Mouse (Mus musculus) adrenal gland, postnatal 14 days (tissue): ENCODE measurements around the gene Map3k5. TPM values are rescaled to one million over a fixed set of nuclear protein-coding genes. Genes with fewer than 3 reads are reported as not detected.

Experiments used
- DNase-seq: peaks from one replicate; pipeline ENCODE4 v3.0.0; 2021; ENCODE audit warnings: mixed read lengths
- total RNA-seq: library from RNA; stranded (reverse); gene quantifications from 2 replicates; pipeline ENCODE4 v1.2.3, GENCODE M21; 2021

Map3k5 gene
- total RNA-seq, 1 experiment from 2014 or later = 23.3 TPM

DNA sequence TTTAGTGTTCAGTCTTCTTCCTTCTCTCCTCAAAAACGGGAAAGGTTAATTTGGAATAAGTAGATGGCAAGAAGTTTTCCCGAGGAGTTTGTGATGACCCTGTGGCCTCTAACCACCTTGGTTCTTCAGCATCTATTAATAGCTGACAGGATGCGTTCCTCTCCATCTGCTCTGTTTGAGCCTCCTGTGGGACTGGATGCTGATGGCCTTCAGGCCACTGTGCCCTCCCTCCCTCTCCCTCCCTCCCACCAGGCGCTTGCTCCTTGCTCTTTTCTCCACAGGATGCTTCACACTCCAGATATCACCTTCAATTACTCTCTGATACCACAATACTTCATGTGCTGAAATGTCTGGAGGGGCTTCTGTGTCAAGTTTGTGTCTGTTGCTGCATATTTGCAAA is 224.5 kb downstream of the Map3k5 start:
- no peak for DNase-seq

DNA sequence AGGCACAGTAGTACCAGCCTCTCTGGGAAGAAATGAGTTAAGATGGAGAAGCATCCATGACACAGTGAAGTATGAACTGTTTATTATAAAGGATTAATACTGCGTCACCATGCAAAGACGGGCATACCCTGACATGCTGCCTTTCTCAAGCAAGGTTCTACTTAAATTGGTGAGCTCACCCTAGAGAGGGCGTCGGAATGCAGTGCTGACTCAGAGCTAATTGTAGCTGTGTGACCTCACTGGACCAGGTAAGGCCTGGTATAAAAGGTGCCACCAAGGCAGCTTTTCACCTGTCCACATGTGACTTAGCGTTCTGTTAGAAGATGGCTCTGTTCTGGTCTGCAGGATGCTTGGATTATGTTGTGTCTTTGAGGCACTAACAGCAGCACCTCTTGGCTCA is 225.0 kb downstream of the Map3k5 start:
- DNase-seq = no peak

DNA sequence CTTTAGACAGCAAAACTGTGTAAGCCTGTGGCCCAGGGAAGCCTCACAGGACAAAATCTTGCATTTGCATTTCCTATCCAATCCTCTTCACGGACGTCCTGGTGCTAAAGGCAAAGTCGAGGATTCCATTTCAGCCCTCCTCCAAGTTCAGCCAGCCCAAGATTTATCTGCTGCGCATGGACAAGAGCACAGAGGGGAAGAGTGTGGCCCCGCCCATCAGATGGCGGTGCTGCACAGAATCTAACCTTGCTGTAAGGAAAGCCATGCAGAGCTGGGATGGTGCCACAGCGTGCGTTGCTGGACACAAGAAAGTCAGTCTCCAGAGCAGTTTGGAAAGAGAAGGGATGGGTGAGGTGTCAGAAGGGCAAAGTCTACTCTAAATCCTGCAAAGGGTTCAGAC is 226.6 kb downstream of the Map3k5 start:
- peak; percentile 54 for DNase-seq

DNA sequence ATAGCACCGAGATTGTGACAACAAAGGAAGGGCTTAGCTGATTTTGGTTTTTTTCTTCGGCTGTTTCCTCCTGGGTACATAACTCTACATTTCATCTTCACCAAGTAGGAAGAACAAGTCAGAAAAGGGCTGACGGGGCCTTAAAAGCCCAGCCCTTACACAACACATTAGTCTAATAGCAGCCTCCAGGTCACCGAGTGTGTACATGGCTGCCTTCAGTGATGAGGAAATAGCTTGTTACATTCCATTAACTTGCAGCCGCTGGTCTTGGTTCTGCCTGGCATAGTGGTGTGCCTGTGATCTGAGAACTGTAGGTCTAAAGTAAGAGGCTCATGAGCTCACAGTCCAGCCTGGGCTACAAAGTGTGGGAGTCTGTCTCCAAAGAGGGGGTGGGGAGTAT is 230.5 kb downstream of the Map3k5 start:
- DNase-seq = no peak

DNA sequence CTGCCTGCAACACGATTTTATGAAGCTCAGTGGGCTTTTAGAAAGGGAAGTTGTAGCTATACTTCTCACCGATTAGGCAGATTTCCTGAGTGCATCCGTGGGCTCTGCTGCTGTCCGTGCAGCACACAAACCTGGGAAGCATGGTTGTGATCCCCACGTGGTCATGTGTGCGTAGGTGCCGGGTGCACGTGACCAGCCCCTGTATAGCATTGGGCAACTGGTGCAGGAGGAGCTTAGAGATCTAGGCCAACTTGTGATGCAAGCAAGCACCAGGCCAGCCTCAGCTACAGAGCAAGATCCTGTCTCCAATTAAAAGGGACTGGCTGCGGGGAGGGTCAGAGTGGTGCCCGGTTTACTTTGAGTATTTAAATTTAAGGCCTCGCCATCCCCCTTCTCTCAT is 232.5 kb downstream of the Map3k5 start:
- no peak for DNase-seq

DNA sequence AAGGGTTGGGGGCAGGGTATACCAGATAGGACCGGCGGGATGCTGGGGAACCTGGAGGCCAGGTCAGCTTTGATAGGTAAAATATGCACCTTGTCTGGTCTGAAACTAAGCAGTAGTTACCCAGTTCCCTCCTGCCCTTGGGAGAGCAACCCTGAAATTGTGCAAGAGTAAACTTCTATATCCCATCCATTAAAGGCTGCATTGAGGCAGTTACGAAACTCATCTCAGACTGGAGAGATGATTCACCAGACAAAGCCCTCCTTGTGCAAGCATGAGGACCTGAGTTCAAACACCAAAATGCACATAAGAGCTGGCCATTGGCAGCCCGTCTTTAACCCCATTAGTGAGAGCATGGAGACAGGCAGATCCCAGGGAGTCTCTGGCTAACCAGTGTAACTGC is 233.2 kb downstream of the Map3k5 start:
- no peak for DNase-seq

DNA sequence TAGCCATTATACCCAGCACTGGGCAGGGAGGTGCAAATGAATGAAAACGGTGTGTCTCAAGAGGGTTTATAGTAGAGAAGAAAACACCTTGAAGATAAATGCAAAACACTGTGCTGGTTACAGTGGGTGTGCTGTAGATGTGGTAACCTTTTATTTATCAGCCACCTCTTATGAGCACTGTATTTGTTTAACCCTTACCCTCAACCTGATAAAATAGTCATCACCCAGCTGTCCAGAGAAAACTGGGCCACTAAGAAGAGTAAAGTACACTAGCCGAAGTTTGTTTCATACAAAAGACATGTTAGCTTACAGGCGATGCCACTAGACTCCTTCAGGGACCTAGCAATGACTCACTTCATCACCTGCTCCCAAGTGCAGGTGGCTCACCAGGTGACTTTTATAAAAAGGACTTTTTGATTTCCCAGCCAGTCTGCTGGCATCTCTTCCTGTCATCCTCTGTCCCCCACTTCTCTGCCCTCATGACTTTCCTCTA is 235.0 kb downstream of the Map3k5 start:
- DNase-seq = no peak

DNA sequence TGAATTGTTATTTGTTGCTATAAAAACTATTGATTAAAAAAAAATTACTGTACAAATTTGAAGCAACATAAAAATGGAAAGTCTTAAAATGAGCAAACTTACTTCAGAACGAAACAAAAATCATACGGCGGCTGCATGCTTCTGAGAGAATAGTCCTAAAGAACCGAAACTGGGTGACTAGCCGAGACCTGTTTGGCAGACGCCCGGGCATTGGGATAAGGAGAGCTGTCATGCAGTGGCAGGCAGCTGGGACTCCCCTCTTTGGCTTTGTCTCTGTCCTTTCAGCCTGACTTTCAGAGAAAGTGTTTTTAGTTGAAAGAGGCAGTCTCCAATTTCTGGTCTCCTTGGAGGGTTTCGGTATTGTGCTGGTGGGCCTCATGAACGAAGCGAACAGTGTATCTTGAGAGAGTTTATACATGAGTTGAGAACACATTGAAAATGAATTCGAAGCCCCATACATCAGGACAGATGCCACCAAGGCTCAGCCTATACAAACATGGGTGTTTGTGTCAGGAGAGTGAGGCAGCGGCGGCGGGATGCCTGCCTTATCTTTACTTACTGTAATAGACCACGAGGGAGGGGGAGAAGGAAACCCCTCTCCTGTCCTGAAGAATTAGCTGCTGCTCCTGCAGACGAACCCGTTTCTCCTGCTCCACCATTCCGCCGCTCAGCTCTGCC is 235.8 kb downstream of the Map3k5 start:
- DNase-seq = no peak

DNA sequence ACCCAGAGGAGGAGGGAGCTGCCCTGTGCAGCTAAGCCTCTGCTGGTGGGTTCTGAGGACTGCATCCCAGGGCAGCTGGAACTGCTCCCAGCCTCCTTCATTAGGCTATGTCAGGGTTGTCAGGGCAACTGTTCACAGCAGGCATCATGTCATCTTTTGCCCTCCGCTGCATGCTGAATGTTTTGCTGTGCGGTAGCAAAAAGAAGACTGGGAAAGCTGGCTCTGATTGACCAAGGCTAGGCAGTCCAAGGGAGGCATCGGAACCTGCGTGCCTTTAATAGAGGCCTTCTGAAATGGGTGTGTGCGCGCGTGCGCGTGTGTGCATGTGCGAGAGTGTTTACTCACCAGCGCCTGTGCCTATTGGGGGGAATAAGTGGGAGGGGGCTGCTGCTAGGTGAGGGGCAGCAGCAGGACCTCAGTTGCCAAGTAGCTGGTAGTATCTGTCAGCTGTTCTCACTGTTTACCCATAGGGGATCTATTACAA is 236.4 kb downstream of the Map3k5 start:
- DNase-seq = peak; percentile 87

DNA sequence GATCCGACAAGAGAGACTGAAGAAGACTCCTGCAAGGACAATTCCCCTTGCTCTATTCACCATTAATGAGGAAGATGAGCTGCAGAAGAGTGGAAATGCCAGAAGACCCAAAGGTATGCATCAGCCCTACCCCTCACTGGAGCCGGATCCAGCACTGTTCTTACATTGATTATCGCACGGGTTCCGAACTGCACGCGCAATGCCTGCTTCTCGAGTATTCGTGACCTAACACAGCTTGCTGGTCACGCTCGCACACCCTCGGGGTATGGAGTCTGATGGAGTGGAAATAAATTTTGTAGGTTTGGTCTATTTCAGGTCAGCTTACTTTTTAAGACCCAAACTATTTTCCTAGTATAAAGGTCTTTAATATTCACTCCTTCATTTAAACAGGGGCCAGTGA is 236.9 kb downstream of the Map3k5 start:
- no peak for DNase-seq

DNA sequence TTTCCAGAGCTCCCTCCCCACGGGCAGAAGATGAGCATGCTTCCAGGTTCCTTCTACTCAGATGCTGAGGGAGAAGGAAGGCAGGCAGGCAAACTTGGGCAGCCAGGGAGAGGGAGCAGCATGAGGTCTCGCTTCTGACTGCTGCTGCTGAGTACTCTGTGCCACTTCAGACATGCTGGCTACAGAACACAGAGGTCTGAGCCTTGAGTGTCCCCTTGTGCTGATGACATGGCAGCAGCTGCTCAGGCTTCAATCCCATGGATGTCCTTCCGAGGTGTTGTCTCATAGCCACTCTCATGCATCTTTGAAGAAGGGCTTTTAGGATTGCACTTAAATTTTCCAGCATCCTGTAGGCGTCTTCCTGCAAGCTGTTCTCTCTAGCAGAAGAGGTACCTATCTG is 237.5 kb downstream of the Map3k5 start:
- no peak for DNase-seq

DNA sequence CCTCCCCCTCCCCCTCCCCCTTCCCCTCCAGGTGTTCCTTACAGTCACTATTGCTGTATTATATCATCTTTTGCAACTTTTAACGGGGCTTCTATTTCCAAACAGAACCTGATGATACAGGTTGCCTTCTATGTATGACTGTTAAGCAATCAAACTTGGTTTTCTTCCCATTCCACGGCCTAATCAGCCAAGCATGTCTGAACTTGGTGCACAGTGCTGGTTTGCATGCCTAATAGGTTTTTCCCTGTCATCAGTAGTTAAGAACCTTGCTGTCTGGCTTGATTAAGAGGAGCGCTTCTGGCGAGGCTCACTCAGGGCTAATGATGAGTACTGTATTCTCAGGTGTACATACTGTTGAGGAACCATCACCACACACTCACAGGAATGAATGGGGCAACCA is 239.5 kb downstream of the Map3k5 start:
- DNase-seq = no peak

DNA sequence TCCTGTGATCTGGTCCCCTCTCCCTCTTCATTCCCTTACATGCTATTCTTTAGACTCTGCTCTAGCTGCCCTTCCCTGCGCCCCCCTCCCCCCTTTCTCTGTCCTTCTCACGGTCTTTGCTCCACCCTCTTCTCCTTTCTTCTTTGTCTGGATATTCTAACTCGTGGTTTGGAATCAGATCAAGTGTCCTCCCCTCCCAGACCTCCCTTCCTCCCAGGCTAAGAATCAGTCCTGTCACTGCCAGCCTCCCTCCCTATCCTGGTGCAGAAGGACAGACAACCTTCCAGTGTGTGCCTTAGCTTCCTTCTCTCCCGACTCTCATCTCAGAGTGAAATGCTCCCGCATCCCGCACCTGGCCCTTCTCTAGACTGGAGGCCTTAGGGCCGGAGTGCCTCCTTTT is 241.8 kb downstream of the Map3k5 start:
- DNase-seq = no peak

DNA sequence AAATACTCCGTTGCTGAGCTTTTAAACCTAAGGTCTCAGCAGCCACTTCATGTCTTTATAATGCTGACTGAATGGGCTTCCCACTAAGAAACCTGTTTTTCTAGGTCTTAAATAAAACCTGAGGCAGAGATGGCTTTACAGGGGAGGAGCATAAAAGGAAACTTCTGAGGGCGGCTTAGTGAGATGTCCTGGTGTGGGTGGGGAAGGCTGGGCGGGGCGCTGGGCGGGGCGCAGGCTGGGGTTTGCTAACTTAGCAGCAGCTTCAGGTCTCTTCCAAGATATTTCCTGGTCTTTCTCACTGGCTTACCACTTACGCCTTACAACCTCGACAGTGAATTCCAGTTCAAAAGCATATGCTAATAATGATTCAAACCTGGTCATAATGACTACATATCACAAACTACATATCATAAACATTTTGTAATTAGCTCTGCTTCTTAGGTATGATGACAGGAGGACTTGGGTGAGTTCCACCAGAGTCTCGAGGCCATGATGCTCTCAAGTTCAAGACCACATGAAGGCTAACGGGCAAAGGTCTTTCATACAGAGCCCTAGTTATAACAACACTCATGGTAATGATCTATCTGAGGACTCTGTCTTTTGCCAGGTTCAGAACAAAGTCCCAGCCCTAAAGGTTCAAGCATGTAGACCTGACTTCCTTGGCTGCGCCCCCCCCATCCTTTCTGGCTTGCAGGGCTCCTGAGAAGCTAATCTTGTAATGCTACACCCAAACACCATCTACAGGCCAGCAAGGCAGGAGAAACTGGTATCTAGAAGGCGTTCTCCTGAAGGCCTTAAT is 244.7 kb downstream of the Map3k5 start:
- DNase-seq = no peak

DNA sequence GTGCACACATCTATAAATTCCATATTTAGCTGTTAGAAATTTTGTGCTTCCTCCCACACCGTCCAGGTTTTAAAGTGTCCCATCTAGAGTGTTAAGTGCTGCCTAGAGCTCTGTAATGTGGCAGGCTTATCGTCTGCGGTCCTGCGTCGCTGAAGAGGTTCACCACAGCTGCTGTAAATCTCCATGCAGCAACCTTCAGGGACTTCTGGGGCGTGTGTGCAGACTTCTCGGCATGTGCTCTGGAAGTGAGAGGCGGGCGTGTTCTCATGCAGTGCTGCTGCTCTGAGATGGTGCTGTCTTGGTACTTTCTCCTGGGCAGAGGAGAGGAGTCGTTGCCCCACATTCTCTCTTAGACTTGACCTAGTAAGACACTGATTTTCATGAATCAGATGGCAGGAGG is 246.9 kb downstream of the Map3k5 start:
- no peak for DNase-seq

DNA sequence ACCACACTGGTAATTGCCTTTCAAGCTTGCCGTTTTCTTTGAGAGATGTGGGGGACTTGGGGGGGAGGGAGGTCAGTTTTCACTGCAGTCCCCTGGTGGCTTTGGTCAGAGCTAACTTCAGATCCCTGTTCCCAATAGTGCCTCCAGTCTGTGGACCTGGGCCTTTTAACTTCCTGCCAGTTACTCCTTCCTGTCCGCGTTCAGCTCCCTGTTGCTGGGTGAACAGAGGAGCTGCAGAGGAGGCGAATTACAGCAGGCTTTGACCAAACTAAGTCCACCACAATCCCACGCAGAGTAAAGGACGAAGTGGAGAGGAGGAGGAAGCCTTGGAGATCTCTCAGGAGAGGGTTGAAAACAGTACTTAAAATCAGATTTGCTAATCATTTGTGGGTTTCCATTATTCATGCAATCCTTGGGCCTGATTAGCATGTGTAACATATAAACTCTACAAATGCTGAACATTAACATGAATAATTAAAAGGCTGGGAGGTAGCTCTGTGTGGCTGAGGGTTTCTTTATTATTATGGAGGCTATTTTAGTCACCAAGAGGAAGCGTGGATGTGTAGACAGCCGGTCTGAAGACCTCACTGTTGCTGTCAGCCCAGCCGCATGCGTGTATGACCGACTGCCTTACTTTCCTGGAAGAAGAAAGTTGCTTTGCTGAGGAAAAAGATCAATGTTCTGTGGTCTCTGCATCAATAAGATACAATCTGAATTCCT is 247.6 kb downstream of the Map3k5 start:
- DNase-seq = no peak

DNA sequence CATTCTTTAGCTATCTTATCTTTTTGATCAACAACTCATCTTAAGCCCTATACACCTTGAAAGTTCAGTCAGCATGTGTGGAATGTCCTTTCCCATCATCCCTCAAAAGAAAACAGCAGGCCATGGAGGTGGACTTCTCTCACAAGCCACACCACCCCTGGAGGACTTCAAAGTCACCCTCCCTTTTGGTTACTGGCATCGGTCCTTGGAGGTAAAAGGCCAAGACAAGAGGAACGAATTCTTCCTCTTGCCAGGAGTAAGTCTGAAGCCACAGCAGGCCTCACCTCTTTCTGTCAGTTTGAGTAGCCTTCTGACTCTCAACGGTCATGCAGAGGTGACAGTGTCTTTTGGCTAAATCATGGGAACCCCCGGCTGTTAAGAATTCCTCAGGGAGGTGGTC is 250.1 kb downstream of the Map3k5 start:
- DNase-seq = peak; percentile 25

DNA sequence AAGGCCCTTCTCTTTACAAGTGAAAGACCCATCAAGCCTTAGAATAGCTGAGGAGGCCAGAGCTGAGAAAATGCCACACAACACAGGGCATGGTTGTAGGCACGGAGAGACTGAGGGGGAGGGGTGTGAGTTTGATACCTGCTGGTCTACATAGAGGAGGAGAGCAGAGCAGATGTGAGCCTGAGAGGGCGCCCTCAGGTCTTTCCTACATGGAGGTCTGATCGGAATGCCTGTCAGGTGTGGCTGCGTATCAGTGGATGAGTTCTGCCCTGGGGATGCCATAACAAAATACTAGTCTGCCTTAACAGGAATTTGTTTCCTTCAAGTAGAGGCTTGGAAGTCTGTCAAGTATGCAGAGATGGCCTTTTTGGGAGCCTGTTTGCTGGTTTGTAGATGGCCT is 251.0 kb downstream of the Map3k5 start:
- no peak for DNase-seq

DNA sequence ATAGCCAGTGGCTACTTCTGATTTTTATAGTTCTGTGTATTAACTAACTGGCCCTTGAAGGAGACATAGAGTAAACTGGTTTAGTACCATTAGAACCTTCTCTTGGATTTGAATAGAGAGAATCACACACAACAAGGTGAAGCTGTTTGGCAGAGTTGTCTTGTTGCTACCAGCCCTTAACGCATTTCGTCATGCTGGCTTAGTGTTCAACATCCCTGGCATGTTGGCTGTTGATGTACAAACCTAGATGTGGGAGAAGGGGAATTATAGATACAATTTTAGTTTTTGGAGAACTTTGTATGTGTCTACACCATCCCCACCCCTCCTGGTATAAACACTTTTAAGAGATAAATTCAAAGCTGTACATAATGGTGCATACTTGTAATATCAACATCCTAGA is 251.5 kb downstream of the Map3k5 start:
- DNase-seq = no peak

DNA sequence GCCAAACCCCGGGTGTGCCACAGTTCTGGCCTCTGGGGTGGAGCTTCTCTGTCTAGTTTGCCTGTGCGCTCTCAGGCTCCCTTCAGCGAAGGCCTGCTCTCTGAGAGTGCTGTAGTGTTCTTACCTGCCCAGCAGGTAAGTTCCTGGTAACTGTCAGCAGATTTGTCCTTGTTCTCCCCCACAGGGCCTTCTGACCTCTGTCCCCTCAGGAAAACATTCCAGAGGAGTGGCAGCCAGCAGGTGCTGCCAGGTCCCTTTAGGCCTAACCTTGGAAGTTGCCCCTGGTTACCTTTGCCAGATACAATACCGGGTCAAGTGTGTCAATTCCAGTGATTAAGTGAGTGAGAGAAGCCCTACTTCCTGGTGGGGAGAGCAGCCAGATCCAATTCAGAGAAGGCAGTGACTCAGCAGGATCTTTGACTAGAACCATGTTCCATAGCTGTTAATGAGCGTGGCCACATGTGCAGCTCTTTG is 252.6 kb downstream of the Map3k5 start:
- no peak for DNase-seq

DNA sequence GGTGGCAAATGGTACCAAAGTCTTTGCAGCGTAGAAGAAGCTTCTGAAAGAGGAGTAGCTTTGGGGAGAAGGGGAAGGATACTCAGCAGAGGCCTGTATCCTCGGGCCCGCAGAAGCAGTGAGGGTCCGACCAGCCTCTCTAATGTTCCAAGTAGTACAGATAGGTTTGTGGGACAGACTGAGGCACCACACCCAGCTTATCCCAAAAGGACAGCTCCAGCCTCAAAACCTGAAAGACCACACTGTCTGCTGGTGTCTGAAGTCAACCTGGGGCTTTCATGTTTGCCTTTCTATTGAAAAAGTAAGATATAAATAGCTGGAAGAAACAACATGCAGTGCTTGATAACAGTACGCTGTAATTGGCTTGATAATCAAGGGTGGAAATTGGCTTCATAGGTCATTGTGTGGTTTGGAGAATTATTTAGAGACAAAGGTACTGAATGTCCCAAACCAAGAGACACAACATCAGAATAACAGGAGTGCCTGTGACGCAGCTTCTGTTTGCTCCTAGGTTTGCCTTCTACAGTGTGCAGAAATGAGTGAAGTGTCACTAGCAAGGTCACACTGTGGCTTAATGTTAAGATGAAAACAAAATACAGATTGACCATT is 256.0 kb downstream of the Map3k5 start:
- DNase-seq = no peak
